ENCODE assay signal across 22 mouse cellular contexts in the genomic region with DNA sequence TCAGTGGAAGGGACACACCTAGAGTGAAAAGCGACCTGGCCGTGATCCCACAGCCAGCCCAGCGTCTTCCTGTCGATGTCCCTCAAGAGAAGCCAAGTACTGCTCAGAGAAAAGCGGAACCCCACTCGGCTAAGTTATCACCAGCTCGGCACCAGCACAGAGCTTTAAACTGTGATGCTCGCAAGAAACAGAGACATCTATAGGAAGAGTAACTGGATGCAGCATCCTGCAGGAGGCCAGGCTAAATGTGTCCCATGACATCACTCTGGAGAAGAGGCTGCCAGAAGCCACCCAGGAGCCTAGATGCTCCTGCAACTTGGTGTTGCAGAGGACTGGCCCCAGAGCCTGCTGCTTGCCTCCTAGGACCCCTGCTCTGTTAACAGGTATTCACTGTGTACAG. TPM values are rescaled to one million over a fixed set of nuclear protein-coding genes. Genes with fewer than 3 reads are reported as not detected.
DNase-seq lines count a peak whose midpoint lies in the region; TF ChIP-seq lines count a peak whose summit lies in the region.
"Had no signal": no experiment of that assay in that cellular context is flagged by ENCODE, and none has a peak within 500 bp of the region (broad histone marks: within the 10 kb centered on the region; RNA-seq: fewer than 3 reads in every experiment).

No protein-coding gene starts in this region.

- intact Hi-C loops in left cerebral cortex, postnatal 4 days (cut with DNase I) = no loop called here
- intact Hi-C loops in left cerebral cortex, postnatal 25 days (cut with DNase I) = no loop called here

- H3K4me1 ChIP-seq in MEL (ENCODE audit: control insufficient read depth in 1 of 2, insufficient read depth in 2 of 2, low read length in 2 of 2) = 0 out of 4 replicates have a peak, but pooled peaks cover 0 to 3% of the 10 kb centered on the region in 2 experiments
- H3K4me1 ChIP-seq: liver, embryonic 13.5 days had no signal

- no peak for TF ChIP-seq CTCF in MEL (IDR thresholded peaks at IDR 0.05 in 2 of 3, conservative IDR thresholded peaks at IDR 0.05 in 1 of 3; ENCODE audit: control insufficient read depth in 1 of 3, insufficient read depth in 1 of 3, low read depth in 2 of 3, low read length in 3 of 3, poor library complexity in 1 of 3, severe bottlenecking in 1 of 3)

- H3K27ac ChIP-seq in MEL (ENCODE audit: control insufficient read depth, low read depth, low read length) = no peak overlapping the region
- H3K27ac ChIP-seq: embryonic facial prominence, embryonic 15.5 days; forebrain, embryonic 12.5 days; limb, embryonic 10.5 days; liver, embryonic 13.5 days had no signal

- H3K27me3 ChIP-seq in MEL (ENCODE audit: control insufficient read depth in 1 of 2, insufficient read depth in 2 of 2, low read length in 2 of 2) = peaks cover 0 to 7% of the 10 kb centered on the region in 2 experiments; a peak in 1 of 4 replicates
- H3K27me3 ChIP-seq: forebrain, embryonic 12.5 days; hindbrain, embryonic 15.5 days had no signal

- no peak for TF ChIP-seq POLR2A in MEL (IDR thresholded peaks at IDR 0.05; ENCODE audit: control insufficient read depth in 1 of 2, insufficient read depth in 1 of 2, low read depth in 1 of 2, low read length in 2 of 2, poor library complexity in 1 of 2)

- H3K9ac ChIP-seq in MEL (ENCODE audit: control insufficient read depth, low read depth, low read length, poor library complexity, severe bottlenecking) = no peak overlapping the region
- H3K9ac ChIP-seq: embryonic facial prominence, embryonic 15.5 days; forebrain, embryonic 12.5 days; hindbrain, embryonic 15.5 days; liver, embryonic 13.5 days had no signal

- peaks cover 0 to 2% of the 10 kb centered on the region in 2 experiments; a peak in 1 of 4 replicates for H3K36me3 ChIP-seq in MEL (ENCODE audit: control insufficient read depth in 1 of 2, insufficient read depth in 2 of 2, low read length in 2 of 2)
- H3K36me3 ChIP-seq: embryonic facial prominence, embryonic 15.5 days; forebrain, embryonic 12.5 days; G1E; hindbrain, embryonic 15.5 days; limb, embryonic 10.5 days; liver, embryonic 13.5 days had no signal

- TF ChIP-seq EP300 in MEL (IDR thresholded peaks at IDR 0.05; ENCODE audit: low read depth in 1 of 2, low read length in 2 of 2) = no peak

- no peaks in the 10 kb centered on the region for H3K9me3 ChIP-seq in MEL (replicated peaks; ENCODE audit: insufficient read depth, low read length)
- H3K9me3 ChIP-seq: embryonic facial prominence, embryonic 15.5 days; hindbrain, embryonic 15.5 days; limb, embryonic 10.5 days; liver, embryonic 13.5 days had no signal

- DNase-seq in left cerebral cortex, adult 18-20 months (ENCODE audit: low spot score in 2 of 2) = peak; percentile 49 to 60
- no peak for DNase-seq in left cerebral cortex, postnatal 4 days
- DNase-seq in MEL (ENCODE audit: low read depth, low spot score) = peak; percentile 69
- peak; percentile 91 for DNase-seq in brain, adult 2 months (ENCODE audit: low read depth, low spot score)
- DNase-seq in left cerebral cortex, postnatal 25 days (ENCODE audit: low spot score in 2 of 2) = peak; percentile 45 to 80
- DNase-seq in kidney, adult 8-10 months = no peak
- no peak for DNase-seq in layer of hippocampus, adult 11-12 months (ENCODE audit: low spot score)
- DNase-seq: adrenal gland, postnatal 10 days; heart, postnatal 10 days; kidney, adult 9 months; liver, embryonic 13.5 days; thymus, adult 2 months had no signal

- no peak overlapping the region for H3K4me3 ChIP-seq in MEL (ENCODE audit: control insufficient read depth in 1 of 2, insufficient read depth in 1 of 2, low read depth in 2 of 2, low read length in 2 of 2)
- H3K4me3 ChIP-seq: embryonic facial prominence, embryonic 15.5 days; forebrain, embryonic 12.5 days; hindbrain, embryonic 15.5 days; limb, embryonic 10.5 days; liver, embryonic 13.5 days had no signal

- no peaks in the 10 kb centered on the region for H3K79me2 ChIP-seq in MEL (ENCODE audit: control insufficient read depth, insufficient read depth, low read length, poor library complexity)

- no peak; the same call in 1 of the 2 replicates for TF ChIP-seq RAD21 in MEL (IDR thresholded peaks at IDR 0.05; ENCODE audit: low read depth, low read length)

TF ChIP-seq in MEL, 35 proteins besides CTCF, POLR2A, EP300 and RAD21:
- TF ChIP-seq POLR2AphosphoS5 (IDR thresholded peaks at IDR 0.05; ENCODE audit: borderline replicate concordance, low read depth, low read length) (no peak), MXI1 (IDR thresholded peaks at IDR 0.05; ENCODE audit: low read depth, low read length) (no peak), GATA1 (IDR thresholded peaks at IDR 0.05; ENCODE audit: low read depth, low read length) (no peak)
TF ChIP-seq in MEL: peak in this region for 0.

RNA-seq across cellular contexts. Expression of a gene that starts 1.6 kb away (rescaled TPM):
- total RNA-seq in left cerebral cortex, adult 18-20 months (2021) = 100 to 1,000 TPM; 178 to 205 TPM
- total RNA-seq in left cerebral cortex, postnatal 4 days (2021) = 10 to 100 TPM; 89.8 to 95.8 TPM
- 3.2 and 7.9 TPM in 2 replicates for total RNA-seq in MEL (2012; rRNA removed)
- polyA plus RNA-seq in MEL (2012; ENCODE audit: insufficient read depth in 1 of 2, insufficient read length in 2 of 2, low read depth in 1 of 2, low replicate concordance in 2 of 2, missing spikeins in 1 of 2) = 1 to 10 TPM in 1 of 2 experiments, not detected in 1; 2.8 TPM
- total RNA-seq in left cerebral cortex, postnatal 25 days (2021) = 100 to 1,000 TPM; 196 to 210 TPM
- polyA plus RNA-seq: G1E had no signal

RNA-seq across cellular contexts. Expression of a gene that starts 34.9 kb away (rescaled TPM):
- not detected for total RNA-seq in left cerebral cortex, adult 18-20 months (2021)
- total RNA-seq in left cerebral cortex, postnatal 4 days (2021) = not detected
- total RNA-seq in MEL (2012; rRNA removed) = not detected in 2 replicates
- not detected for polyA plus RNA-seq in MEL (2012; ENCODE audit: insufficient read depth in 1 of 2, insufficient read length in 2 of 2, low read depth in 1 of 2, low replicate concordance in 2 of 2, missing spikeins in 1 of 2)
- not detected for total RNA-seq in left cerebral cortex, postnatal 25 days (2021)
- total RNA-seq: adrenal gland, postnatal 10 days; gastrocnemius, adult 8-10 months; heart, adult 8-10 months; heart, postnatal 10 days; layer of hippocampus, adult 18-20 months; megakaryocyte progenitor cell, adult 5-6 weeks had no signal
- polyA plus RNA-seq: embryonic facial prominence, embryonic 15.5 days; forebrain, embryonic 12.5 days; G1E; hindbrain, embryonic 15.5 days; limb, embryonic 10.5 days; liver, embryonic 13.5 days; lung, embryonic 16.5 days; thymus, adult 2 months had no signal

RNA-seq across cellular contexts. Expression of a gene that starts 52.5 kb away (rescaled TPM):
- total RNA-seq in left cerebral cortex, adult 18-20 months (2021) = not detected
- total RNA-seq in left cerebral cortex, postnatal 4 days (2021) = not detected
- not detected in 2 replicates for total RNA-seq in MEL (2012; rRNA removed)
- under 1 TPM in 1 of 2 experiments, not detected in 1; 0.15 TPM for polyA plus RNA-seq in MEL (2012; ENCODE audit: insufficient read depth in 1 of 2, insufficient read length in 2 of 2, low read depth in 1 of 2, low replicate concordance in 2 of 2, missing spikeins in 1 of 2)
- not detected for total RNA-seq in left cerebral cortex, postnatal 25 days (2021)
- total RNA-seq: adrenal gland, postnatal 10 days; gastrocnemius, adult 8-10 months; heart, postnatal 10 days; layer of hippocampus, adult 18-20 months; megakaryocyte progenitor cell, adult 5-6 weeks had no signal
- polyA plus RNA-seq: embryonic facial prominence, embryonic 15.5 days; forebrain, embryonic 12.5 days; G1E; hindbrain, embryonic 15.5 days; limb, embryonic 10.5 days; liver, embryonic 13.5 days had no signal

Comparison
In these comparisons a context has a peak if more than half of its experiments do, and no peak if none do; other contexts are left out.
1. DNase-seq: peak in left cerebral cortex, adult 18-20 months (2 of 2), MEL (single experiment), brain, adult 2 months (single experiment) and left cerebral cortex, postnatal 25 days (2 of 2); none in left cerebral cortex, postnatal 4 days (single experiment), kidney, adult 8-10 months (0 of 2) and layer of hippocampus, adult 11-12 months (single experiment).
2. RNA of a gene that starts 1.6 kb away (total RNA-seq): 196 to 210 TPM in left cerebral cortex, postnatal 25 days, 178 to 205 TPM in left cerebral cortex, adult 18-20 months and 89.8 to 95.8 TPM in left cerebral cortex, postnatal 4 days; 3.2 to 7.9 TPM in MEL; every median in the first group is over 10 times any median in the second.